Mouse (Mus musculus) cortical plate, adult 2 months (tissue): ENCODE data around the gene Rsrp1. TPM values are rescaled to one million over a fixed set of nuclear protein-coding genes. Genes with fewer than 3 reads are reported as not detected.
A peak's percentile ranks its signal among the peaks of the same experiment; 100 is the strongest.

ENCODE experiments used
- H3K27ac ChIP-seq: fragments of 200-500 bp; 2 replicates; pipeline ENCODE4 v1.5.1; 2012; ENCODE audit warnings: low read length, control low read depth, inconsistent platforms; ENCODE audit not compliant: insufficient read depth
- H3K4me1 ChIP-seq: fragments of 200-500 bp; 2 replicates; pipeline ENCODE4 v1.6.1; 2011; ENCODE audit warnings: low read length; ENCODE audit not compliant: control insufficient read depth, insufficient read depth
- H3K4me3 ChIP-seq: fragments of 200-500 bp; 2 replicates; pipeline ENCODE4 v1.5.1; 2011; ENCODE audit warnings: mild to moderate bottlenecking, low read length, control low read depth; ENCODE audit not compliant: insufficient read depth
- CTCF ChIP-seq: fragments of 200-500 bp; IDR thresholded peaks from 2 replicates; pipeline ENCODE4 v1.5.1; 2011; ENCODE audit warnings: mild to moderate bottlenecking, control low read depth, low read length; ENCODE audit not compliant: insufficient read depth; ENCODE audit errors: extremely low read depth
- POLR2A ChIP-seq: fragments of 200-500 bp; IDR thresholded peaks from 2 replicates; pipeline ENCODE4 v1.6.1; 2011; ENCODE audit warnings: mild to moderate bottlenecking, low read length, control low read depth; ENCODE audit not compliant: insufficient read depth; ENCODE audit errors: extremely low read depth
- polyA plus RNA-seq: library from polyadenylated mRNA; depleted of rRNA; stranded (reverse); fragments of >200 nt; gene quantifications from 2 replicates; pipeline ENCODE4 v1.2.3, GENCODE M21; 2012; rRNA removed

Gene Rsrp1
- polyA plus RNA-seq, 1 experiment: 545 TPM

DNA sequence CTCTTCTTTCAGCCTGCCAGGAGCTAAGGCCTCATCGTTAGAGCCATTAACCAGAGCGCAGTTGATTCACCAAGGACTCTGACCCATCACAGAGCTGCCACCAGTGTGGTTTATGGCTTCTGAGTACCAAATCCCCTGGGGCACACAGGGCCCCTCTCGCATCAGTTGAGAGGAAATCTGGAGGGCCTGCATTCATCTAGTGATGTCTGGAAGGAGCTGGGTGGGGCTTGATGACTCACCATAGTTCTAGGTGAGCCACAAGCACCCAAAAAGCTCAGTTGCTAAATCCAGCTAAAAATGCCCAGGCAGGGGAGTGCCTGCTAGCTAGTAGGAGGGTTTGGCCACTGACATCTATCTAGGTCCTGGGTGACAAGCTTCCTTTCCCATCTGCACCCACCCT lies 32.5 kb downstream of the Rsrp1 start:
- Histone ChIP-seq H3K4me3 (no peak overlapping the region), H3K4me1 (no peaks in the 10 kb centered on the region), H3K27ac (no peak overlapping the region)
- TF ChIP-seq POLR2A (no peak), CTCF (no peak)

- TF ChIP-seq CTCF (peak; percentile 54), POLR2A (no peak)
- Histone ChIP-seq H3K27ac (no peak overlapping the region), H3K4me1 (no peaks in the 10 kb centered on the region), H3K4me3 (no peak overlapping the region)
These were observed 32.9 kb downstream of the Rsrp1 start for GRCm38 (mm10) chr4:134956328-134956727.

DNA sequence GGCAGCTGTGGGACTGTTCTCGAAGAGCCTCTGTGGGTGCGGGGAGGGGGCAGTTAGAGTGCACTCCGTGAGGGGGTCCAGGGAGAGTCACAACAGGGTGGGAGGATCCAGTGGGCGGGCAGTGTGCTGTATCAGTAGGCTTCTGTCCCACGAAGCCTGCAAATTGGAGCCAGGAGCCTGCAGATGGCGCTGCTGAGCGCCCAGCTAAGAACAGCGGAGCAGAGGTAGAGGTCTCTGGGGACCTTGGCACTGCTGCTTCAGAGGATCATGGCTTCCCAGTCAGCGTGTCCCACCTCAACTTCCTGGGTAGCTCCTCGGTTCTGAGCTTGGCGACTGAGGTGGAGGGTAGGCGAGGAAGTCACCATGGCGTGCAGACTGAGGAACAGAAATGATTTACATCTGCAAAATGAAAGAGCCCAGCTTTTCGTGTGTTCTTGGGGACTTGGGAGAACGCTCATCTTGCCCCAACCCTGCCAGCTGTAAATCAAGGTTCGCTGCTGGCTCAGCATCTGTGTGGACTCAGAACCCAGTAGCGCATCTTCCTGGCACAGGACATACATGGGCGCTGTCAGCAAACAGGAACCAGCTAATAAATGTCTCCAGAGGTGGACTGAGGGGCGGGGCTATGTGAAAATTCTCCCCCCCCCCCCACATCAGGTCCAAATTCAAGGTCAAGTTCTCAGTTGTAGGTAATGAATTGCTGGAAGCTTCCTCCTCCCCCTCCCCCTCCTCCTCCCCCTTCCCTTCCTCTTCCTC lies 39.8 kb downstream of the Rsrp1 start:
- H3K27ac ChIP-seq: no peak overlapping the region
- no peaks in the 10 kb centered on the region for H3K4me1 ChIP-seq
- no peak overlapping the region for H3K4me3 ChIP-seq
- TF ChIP-seq CTCF: 0 out of 2 replicates have a peak, but pooled peaks have one; percentile 12
- no peak for TF ChIP-seq POLR2A

DNA sequence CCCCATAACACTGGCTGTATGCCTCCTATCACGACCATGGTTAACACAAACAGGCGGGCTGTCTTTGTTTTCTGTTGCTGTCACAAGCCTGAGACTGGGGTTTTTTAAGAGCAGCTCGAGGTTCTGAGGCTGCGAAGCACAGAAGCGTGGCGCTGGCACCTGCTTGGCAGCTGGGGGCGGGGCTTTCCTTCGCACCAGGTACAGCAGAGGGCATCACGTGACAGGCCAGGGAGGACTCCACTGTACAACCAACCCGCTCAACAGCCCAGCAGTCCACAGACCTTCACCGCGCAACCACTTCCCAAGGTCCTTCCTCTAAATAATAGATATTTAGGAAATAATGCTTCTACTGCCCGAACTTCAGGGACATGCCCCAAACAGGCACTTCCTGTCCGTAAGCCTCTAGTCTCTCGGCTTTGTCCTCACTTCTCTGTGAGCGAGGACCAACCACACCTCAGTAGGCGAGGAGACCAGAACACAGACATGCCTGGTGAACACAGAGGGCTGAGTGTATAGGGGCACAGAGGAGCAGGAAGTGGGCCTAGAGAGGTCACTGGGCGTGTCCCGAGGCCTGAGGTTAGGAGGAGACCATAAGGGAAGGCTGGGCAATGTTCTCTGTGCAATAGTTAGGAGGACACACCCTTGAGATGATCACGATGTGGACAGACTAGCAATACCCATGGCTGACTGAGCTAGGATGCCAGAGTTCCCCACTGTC lies 44.7 kb downstream of the Rsrp1 start:
- Histone ChIP-seq H3K4me3 (no peak overlapping the region), H3K4me1 (no peaks in the 10 kb centered on the region)
- TF ChIP-seq POLR2A (no peak), CTCF (no peak)

DNA sequence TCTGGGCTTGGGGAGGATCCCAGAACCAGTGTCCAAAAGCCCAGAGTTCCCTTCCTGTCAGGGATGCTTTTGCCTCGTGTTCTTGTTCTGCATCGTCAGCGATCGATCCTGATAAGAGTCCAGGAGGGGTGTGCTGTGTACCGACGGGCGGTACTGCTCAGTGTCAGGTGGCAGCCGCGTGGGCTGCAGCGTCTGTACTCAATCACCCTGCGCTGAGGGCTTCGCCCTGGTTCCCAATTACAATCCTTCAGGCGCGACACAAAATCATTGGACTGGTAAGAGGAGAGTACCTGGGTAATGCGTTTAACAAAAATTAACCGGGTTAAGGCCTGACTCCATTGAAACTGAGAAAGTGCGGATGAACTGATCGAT lies 45.2 kb downstream of the Rsrp1 start:
- no peaks in the 10 kb centered on the region for H3K4me1 ChIP-seq
- no peak overlapping the region for H3K27ac ChIP-seq
- TF ChIP-seq POLR2A (no peak), CTCF (no peak)

More for the DNA sequence above, 44.7 kb downstream of the Rsrp1 start:
- no peak overlapping the region for H3K27ac ChIP-seq

GRCm38 (mm10) chr4:134975261-134975928 lies 52.0 kb downstream of the Rsrp1 start:
- no peak overlapping the region for H3K4me3 ChIP-seq
- no peaks in the 10 kb centered on the region for H3K4me1 ChIP-seq
- TF ChIP-seq CTCF (no peak), POLR2A (no peak)
- no peak overlapping the region for H3K27ac ChIP-seq

More for the DNA sequence above, 45.2 kb downstream of the Rsrp1 start:
- no peak overlapping the region for H3K4me3 ChIP-seq

DNA sequence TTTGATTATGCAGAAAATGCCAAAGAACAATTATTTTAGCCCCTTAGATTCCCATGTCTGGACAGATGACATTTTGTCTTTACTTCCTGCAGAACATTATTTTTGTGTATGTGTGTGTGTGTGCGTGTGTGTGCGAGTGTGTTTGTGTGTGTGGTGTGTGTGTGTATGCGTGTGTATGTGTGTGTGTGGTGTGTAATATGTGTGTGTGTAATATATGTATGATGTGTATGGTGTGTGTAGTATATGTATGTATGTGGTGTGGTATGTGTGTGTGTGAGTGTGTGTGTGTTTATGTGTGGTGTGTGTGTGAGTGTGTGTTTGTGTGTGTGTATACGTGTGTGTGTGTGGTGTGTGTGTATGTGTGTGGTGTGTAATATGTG lies 52.5 kb downstream of the Rsrp1 start:
- Histone ChIP-seq H3K4me1 (no peaks in the 10 kb centered on the region), H3K27ac (no peak overlapping the region), H3K4me3 (no peak overlapping the region)
- TF ChIP-seq CTCF: no peak
- TF ChIP-seq POLR2A: no peak

Other genes with a start within 250 kb of the Rsrp1 start
- 18.9 and 20.5 TPM in 2 replicates for gene Man1c1, start 219.3 kb upstream of the Rsrp1 start, polyA plus RNA-seq
- 3.0 and 3.3 TPM in 2 replicates for gene Ldlrap1, start 155.6 kb upstream of the Rsrp1 start, polyA plus RNA-seq
- gene Maco1, start 70.2 kb upstream of the Rsrp1 start, polyA plus RNA-seq: 42.2 and 47.0 TPM in 2 replicates
- 0.06 and 0.11 TPM in 2 replicates for gene Rhd, start 59.1 kb upstream of the Rsrp1 start, polyA plus RNA-seq
- gene Tmem50a, start 8.6 kb upstream of the Rsrp1 start, polyA plus RNA-seq: 165 and 171 TPM in 2 replicates
- gene Syf2, start 7.3 kb downstream of the Rsrp1 start, polyA plus RNA-seq: 79.4 and 83.8 TPM in 2 replicates
- gene Runx3, start 197.1 kb downstream of the Rsrp1 start, polyA plus RNA-seq: 0.04 TPM in 1 of 2 replicates, not detected in the other